Mouse (Mus musculus) liver, adult (tissue): Measurements from ENCODE around the gene Foxq1.

Experiments
- GATA4 ChIP-seq: IDR thresholded peaks from 2 replicates; pipeline ENCODE4 v1.6.1; 2014; ENCODE audit warnings: mild to moderate bottlenecking, low read length; ENCODE audit not compliant: insufficient replicate concordance

Foxq1 gene

DNA sequence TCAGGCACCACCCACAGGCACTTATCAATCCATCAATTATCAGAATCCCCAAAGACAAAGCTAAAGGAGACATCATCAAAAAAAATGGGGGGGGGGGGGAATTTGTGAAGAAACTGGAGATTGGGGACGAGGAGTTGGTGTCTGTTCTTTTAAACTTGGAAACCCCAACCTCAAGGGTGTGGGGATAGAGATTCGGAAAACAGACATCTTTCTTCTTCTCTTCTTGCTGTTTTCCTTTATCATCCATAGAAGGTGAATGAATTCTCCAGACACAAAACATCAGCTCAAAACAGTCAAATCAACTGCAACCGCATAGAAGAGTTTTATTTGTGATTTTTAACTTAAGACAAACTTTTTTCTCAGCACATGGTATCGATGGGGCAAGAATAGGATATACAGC lies at the start of gene Foxq1:
TSS of gene Foxq1 (plus strand) at position 301 of the 400 bp plus-strand sequence.
- TF ChIP-seq GATA4 = no peak

DNA sequence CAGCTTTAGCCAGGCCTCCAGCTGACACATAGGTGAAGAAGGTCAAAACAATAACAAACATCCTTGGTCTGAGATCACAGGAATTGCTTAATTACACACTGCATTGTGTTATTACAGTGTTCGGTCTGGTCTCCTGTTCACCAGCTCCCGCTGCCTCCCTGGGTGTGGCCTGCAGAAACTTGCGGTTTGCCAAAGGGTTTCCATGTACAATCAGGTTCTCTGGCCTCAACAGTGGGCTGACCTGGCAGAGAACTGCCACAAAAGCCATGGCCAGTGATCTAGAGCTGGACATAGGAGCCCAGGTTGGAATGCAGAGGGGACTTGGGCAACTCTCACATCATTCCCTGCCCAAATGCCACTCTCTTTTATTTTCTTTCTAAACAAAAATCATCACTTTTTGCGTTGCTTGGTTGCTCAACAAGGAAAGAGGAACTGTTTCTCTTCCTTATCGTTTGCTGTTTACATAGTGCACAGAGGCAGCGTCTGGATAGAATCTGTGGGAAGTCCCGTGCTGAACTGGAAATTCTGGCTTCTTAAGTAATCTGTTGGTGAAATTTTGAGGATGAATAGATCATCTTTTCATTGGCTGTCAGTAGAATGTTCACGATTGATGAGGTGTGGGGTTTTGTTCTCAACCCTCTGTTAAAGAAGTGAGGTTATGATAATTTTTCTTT lies 49.3 kb upstream of the Foxq1 start:
- TF ChIP-seq GATA4 = no peak

DNA sequence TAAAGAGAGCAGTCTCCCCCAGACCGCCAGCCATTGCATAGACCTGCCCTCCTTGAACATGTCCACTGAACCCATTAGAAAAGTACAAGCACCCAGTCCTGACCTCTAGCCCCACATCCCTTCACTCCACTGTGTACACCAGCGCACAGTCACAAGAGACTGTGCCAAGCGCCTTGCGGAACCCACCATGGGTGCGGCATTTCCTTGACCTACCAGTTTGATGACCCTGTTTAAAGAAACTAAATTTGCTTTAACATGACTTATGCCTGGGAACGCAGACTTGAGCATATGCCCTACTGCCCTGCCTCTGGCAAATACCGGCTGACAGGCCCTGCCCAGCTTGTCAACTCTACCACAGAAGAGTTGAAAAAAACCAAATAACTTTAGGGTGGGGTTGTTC lies 40.7 kb upstream of the Foxq1 start:
- TF ChIP-seq GATA4 = no peak

DNA sequence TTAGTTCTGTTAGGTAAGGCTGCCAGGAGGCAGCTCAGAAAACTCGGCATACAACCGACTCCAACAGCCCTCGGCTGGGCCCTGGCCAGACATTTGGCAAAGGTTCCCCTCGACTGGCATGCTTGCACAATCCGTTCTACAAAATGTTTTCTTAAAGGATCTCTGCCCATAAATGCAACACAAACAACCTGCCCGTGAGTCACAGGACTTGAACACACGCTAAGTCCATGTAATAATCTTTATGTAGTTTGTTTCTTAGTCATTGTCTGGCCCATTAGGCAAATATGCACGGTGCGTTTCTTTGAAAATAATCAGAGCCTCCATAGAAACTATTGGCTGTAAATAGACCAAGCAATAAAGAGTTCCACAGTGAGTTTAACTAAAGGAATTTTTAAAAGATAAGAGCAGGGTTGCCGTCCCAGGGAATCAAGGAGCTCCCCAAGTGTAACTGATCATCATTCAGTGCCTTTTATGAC lies 37.5 kb upstream of the Foxq1 start:
- no peak for TF ChIP-seq GATA4

DNA sequence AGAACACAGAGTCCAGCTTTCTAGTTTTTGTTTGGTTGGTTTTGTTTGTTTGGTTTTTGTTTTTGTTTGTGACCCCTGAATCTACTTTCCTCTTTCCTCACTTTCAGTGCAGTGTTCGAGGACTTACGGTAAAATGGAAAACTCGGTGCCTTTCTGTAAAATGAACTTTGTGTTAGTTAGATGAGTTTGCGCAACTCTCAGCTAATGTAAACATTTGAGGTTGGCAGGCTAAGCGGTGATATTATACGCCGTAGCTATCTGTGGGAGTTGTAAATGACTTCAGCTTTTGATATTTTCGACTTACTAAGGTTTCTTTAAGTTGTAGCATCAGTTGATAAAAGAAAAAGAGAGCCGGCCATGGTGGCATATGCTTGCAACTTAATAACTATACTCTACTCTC lies 37.0 kb upstream of the Foxq1 start:
- no peak for TF ChIP-seq GATA4

DNA sequence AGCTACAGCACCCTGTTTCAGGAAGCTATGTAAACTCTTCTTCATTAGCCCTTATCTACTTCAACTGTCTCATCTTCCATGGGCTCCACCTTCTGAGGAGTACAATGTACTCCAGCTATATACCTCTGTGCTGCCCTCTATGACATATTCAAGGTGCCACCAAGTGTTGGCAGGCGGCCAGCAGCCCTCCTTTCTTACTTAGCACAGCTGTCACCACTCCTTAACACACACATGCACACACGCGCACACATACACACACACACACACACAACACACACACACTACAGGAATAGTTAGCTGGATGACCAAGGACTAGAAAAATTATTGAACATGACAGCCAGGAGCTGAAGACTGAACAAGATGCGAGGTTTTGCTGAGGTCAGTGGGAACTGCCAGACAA lies 31.0 kb upstream of the Foxq1 start:
- no peak for TF ChIP-seq GATA4

DNA sequence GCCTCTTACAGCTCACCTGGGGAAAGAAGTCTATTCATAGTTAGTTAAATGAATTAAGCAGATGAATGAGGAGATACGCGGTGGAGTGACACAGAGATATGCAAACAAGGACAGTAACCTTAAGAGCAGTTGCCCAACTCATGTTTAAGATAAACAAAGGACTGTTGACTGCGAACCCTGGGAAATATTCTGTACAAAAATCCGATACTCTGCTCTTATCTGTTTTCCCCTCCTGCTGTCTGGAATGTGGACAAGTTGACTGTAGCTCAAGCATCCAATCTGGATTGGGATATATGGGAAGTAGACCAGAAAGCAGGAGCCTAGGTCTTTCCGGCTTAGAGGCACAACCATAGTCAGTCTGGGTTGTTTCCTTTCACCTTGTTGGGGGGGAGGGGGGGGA lies 24.7 kb upstream of the Foxq1 start:
- TF ChIP-seq GATA4 = peak; percentile 85

DNA sequence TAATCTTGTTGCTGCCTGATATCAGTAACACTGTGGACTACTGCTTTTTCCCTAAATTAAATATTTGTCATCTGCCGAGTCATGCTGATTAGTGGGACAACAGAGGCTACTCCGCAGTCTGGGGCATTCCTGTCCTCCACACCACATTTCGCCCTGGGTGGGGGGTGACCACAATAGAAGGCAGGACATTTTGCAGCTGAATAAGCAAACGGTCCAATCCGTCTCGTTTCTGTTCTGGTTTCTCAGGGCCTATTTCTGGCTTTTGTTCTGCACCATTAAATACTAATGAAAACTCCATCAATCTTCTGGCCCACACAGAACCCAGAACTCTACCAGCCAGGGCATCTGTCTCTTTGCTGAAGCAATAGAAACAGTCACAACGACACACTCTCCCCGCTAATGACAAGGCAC lies 24.3 kb upstream of the Foxq1 start:
- TF ChIP-seq GATA4 = no peak

DNA sequence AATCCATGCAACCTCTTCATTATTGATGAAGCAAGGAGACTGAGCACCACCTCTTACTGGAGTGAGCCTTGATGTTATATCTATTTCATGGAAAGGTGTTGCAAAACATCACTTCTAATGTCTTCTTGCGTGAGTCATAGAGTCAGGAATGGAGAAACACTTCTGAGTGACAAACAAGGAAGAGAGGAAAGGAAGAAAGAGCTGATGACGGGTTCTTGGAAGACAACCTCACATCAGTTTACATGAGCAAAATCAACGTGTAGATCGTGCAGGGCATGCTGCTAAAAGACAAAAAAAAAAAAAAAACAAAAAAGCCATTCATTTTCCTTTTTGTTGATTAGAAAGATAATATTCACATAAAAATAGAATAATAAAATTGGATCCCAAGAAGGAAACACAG lies 21.2 kb upstream of the Foxq1 start:
- no peak for TF ChIP-seq GATA4

DNA sequence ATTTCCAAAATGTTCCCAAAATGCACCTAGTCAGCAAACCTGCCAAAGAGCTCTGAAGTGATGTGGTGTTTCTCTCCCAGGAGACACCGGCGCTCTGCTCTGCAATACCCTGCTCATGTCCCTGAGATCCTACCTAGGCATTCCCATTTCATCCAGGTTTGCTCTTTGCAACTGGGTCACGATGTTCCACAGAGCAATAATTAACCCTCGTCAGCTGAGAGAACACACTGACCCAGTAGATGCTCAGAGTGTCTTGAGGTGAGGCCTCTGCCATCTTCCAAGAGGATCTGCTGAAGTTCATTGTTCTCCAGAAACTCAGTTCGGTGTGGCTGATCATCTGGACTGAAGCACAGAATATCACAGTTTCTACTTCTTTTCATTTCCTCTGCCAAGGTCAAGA lies 12.9 kb upstream of the Foxq1 start:
- no peak for TF ChIP-seq GATA4

DNA sequence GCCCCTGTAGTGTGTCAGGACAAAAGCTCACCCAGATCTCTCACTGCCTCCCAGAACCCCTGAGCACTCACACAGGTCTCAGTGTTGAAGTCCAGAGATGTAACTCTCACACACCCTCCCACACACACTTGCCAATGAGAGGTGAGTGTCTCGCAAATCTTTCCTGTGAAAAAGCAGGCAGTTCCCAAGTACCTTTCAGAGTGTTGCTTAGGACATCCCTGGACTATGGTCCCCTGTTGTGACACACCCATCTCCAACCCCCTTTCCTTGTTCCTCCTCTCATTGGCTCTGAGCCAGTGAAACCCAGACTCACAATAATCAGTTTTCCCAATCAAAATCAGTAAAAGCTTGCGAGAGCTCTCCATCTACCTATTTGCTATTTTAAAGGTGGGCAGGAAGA lies 9.2 kb upstream of the Foxq1 start:
- no peak for TF ChIP-seq GATA4

DNA sequence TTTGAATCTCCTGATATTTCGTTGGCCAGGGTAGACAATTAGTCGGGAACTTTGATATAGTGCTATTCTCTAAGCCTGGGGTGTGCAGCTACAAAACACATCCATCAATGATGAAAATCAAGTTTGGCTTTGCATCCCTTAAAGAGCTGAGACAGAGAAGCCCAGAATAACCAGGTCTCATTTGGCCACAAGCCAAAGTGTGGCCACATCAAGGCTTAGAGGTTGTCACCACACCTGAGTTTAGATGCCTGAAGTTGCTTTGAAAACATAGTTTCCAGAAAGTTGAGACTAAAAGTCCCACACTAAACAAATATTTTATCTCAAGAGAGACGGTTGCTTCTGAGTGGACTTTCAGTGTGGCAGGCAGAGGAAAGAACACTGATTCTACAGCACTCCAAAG lies 8.7 kb upstream of the Foxq1 start:
- TF ChIP-seq GATA4 = no peak

DNA sequence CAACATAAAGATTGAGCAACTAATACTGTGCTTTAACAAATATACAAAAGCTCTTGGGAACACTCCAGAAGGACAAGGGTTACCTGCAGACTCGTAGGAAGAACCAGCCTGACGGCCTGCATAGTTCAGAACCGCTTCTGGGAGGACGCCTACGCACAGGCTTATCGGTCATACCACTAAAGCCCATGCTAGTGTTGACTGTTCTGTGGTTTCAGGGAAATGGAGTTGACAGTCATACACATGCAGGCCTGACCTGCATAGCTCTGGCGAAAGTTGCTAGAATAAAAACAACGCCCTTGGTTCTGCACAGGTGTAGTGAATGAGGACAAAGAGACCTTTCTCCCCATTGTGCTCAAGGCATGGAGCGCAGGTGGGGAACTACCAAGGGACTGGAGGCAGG lies 8.3 kb upstream of the Foxq1 start:
- TF ChIP-seq GATA4 = peak; percentile 71; the same call in 1 of the 2 replicates

DNA sequence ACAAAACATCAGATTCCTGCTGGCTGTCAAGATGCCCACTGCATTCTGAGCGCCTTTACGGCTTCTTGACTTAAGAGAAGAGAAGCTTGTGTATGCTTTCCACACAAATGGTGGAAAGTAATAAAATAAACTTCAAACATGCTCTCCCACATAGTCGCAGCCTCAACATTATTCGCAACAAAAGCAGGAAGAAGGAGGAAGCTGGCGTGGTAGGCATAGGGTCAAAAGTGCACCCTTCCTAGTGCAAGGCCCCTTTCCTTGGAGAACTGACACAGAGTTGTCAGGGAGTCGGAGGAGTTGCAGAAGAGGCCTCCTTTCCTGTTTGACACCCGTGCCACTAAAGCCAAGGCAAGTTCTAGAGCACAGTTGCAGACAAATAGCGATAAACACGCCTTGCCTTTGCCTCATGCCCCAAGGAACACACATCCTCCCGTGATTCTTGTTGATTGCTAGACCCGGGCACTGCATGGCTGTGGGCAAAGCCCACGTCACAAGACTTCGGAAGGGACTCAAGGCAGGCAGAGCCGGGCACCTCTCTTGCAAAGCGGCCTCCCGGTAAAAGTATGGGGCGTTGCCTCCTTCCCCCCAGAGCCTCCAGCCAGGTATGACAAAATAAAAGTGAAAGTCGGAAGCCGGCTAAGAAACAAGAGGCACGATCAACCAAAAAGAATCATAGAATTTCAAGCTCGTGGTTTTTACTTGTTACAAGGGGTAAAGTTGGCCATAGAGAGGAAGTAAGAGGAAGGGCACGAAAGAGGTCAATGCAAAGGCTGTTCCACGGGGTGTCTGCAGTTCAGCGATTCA lies 1.2 kb downstream of the Foxq1 start:
- TF ChIP-seq GATA4 = no peak

DNA sequence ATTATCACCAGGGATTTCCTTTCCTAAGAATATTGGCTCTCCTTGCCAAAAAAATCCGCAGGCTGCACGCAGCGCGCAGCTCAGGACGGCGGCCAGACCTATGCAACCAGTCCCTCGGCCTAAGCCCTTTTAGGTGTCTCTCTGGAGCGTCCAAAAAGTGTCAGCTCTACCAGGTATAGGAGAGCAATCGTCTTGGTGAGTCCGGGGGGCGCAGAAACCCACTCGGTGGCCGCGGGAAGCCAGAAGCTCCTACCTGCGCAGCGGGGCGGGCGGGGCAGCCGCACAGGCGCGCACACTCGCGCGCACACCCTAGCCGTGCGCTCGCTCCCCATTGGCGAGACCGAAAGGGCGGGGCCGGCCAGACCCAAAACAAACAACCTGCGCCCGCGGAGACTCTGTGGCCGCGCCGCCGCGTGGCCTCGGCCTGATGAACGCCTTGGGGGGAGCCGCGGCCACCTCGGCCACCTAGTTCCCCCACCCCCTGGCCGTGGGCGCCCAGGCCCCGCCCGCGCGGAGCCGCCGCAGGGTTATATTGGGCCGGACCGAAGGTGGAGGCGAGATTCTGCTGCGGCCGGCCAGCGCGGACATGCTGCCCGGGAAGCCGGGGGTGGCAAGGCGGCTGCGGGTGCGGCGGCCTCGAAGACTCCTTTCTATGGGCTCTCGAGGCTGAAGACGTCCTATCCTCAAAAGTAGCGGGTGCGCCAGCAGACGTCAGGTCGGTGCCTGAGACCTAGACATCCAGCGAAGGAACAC lies 2.0 kb downstream of the Foxq1 start:
- no peak for TF ChIP-seq GATA4
